Mouse (Mus musculus) spleen, postnatal 36 days (tissue): Measurements from ENCODE around the gene Chd6.

Source experiments
- DNase-seq, 2 experiments: peaks; one replicate each; pipeline ENCODE4 v3.0.0; 2022; ENCODE audit warnings: low spot score in 2 of 2, mixed read lengths in 1 of 2

Gene Chd6

GRCm38 (mm10) chr2:161075553-161075952 is 33.3 kb downstream of the Chd6 start:
- DNase-seq, result no peak

- no peak for DNase-seq
These were observed 42.6 kb downstream of the Chd6 start for GRCm38 (mm10) chr2:161066097-161066759.

- DNase-seq, result no peak
These were observed 43.3 kb downstream of the Chd6 start for GRCm38 (mm10) chr2:161065594-161065993.

GRCm38 (mm10) chr2:161064836-161065235 is 44.0 kb downstream of the Chd6 start:
- DNase-seq, result no peak

- no peak for DNase-seq
These were observed 50.0 kb downstream of the Chd6 start for GRCm38 (mm10) chr2:161058841-161059240.

- no peak for DNase-seq
These were observed 55.1 kb downstream of the Chd6 start for GRCm38 (mm10) chr2:161053765-161054164.

GRCm38 (mm10) chr2:161052175-161052574 is 56.7 kb downstream of the Chd6 start:
- DNase-seq, result no peak

GRCm38 (mm10) chr2:161049426-161049825 is 59.4 kb downstream of the Chd6 start:
- DNase-seq, result no peak

GRCm38 (mm10) chr2:161044492-161045201 is 64.2 kb downstream of the Chd6 start:
- DNase-seq, result no peak

GRCm38 (mm10) chr2:161042874-161043273 is 66.0 kb downstream of the Chd6 start:
- no peak for DNase-seq

- no peak for DNase-seq
These were observed 68.1 kb downstream of the Chd6 start for GRCm38 (mm10) chr2:161040743-161041142.

- no peak for DNase-seq
These were observed 71.1 kb downstream of the Chd6 start for GRCm38 (mm10) chr2:161037766-161038165.

- no peak for DNase-seq
These were observed 75.7 kb downstream of the Chd6 start for GRCm38 (mm10) chr2:161033141-161033540.

- DNase-seq, result no peak
These were observed 76.5 kb downstream of the Chd6 start for GRCm38 (mm10) chr2:161032394-161032793.

- no peak for DNase-seq
These were observed 84.3 kb downstream of the Chd6 start for GRCm38 (mm10) chr2:161024606-161025005.

- no peak for DNase-seq
These were observed 91.0 kb downstream of the Chd6 start for GRCm38 (mm10) chr2:161017913-161018312.

- DNase-seq, result no peak
These were observed 96.2 kb downstream of the Chd6 start for GRCm38 (mm10) chr2:161012577-161013251.

- DNase-seq, result no peak
These were observed 104.5 kb downstream of the Chd6 start for GRCm38 (mm10) chr2:161004338-161004737.

- DNase-seq, result no peak
These were observed 111.7 kb downstream of the Chd6 start for GRCm38 (mm10) chr2:160996987-160997763.

- DNase-seq, result no peak
These were observed 114.7 kb downstream of the Chd6 start for GRCm38 (mm10) chr2:160994181-160994580.

GRCm38 (mm10) chr2:160992465-160992864 is 116.4 kb downstream of the Chd6 start:
- DNase-seq, result no peak
